ENCODE assay signal across 15 mouse cellular contexts in the genomic region with DNA sequence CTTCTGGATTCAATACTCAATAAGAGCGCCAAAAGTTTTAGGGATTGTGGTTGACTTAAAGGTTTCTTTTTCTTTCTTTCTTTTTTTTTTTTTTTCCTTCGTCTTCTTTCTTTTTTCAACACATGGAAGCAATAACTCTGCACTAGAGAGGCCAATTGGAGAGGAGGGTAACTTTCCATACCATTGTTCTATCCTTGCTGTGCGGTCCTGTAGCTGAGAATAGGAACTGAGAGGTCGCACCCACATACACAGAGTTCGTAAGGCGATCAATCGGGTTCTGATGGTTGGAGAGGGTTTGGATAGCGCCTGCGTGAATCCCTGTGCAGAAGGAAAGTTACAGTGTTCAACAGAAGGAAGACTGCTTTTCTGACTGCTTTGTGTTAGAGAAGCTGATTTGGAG.
"Had no signal": no experiment of that assay in that cellular context is flagged by ENCODE, and none has a peak within 500 bp of the region (broad histone marks: within the 10 kb centered on the region; RNA-seq: fewer than 3 reads in every experiment).

No protein-coding gene starts in this region.

- DNase-seq: kidney, adult 8-10 months; kidney, postnatal 36 days; layer of hippocampus, adult 9-11 months; layer of hippocampus, postnatal 36 days; lung, embryonic 14.5 days; lung, postnatal 10 days; lung, postnatal 4 days; right cerebral cortex, adult 18-20 months; right cerebral cortex, postnatal 25 days had no signal

- H3K4me2 ChIP-seq: liver, embryonic 12.5 days; lung, embryonic 14.5 days; midbrain, embryonic 12.5 days; neural tube, embryonic 15.5 days had no signal

- H3K27me3 ChIP-seq: liver, embryonic 12.5 days; midbrain, embryonic 12.5 days; neural tube, embryonic 15.5 days had no signal

- H3K9ac ChIP-seq: liver, embryonic 12.5 days; lung, embryonic 14.5 days; midbrain, embryonic 12.5 days; neural tube, embryonic 15.5 days had no signal

- H3K9me3 ChIP-seq: liver, embryonic 12.5 days; midbrain, embryonic 12.5 days; neural tube, embryonic 15.5 days had no signal

- H3K27ac ChIP-seq: kidney, postnatal 0 days; liver, embryonic 12.5 days; midbrain, embryonic 12.5 days; neural tube, embryonic 15.5 days had no signal

- H3K4me3 ChIP-seq: liver, embryonic 12.5 days; midbrain, embryonic 12.5 days; myocyte; neural tube, embryonic 15.5 days had no signal

- H3K4me1 ChIP-seq: liver, embryonic 12.5 days; neural tube, embryonic 15.5 days had no signal

- ATAC-seq: liver, embryonic 12.5 days; midbrain, embryonic 16.5 days had no signal

- H3K36me3 ChIP-seq: liver, embryonic 12.5 days; midbrain, embryonic 12.5 days; neural tube, embryonic 15.5 days had no signal
